Mouse (Mus musculus) thymus, adult 2 months (tissue): ENCODE measurements at regions not wholly inside any gene's neighbourhood (a gene's known extent, or its start where the extent isn't known, plus 50 kb on each side); places are given as distances from the start of the nearest gene placed in this dataset.
"Not testable (repeated sequence)": the region's sequence is repeated elsewhere in the genome, so short reads cannot be mapped to it uniquely, and the experiment has no call there.

ENCODE experiments used
- DNase-seq: peaks from one replicate; pipeline ENCODE4 v3.0.0; 2021
- H3K27ac ChIP-seq: fragments of 200-500 bp; 2 replicates; pipeline ENCODE4 v1.5.1; 2012; ENCODE audit warnings: low read length, control low read depth; ENCODE audit not compliant: control insufficient read depth, insufficient read depth
- H3K27me3 ChIP-seq: fragments of 200-500 bp; 2 replicates; pipeline ENCODE4 v1.6.1; 2012; ENCODE audit warnings: mild to moderate bottlenecking, low read length, moderate library complexity, mixed read lengths; ENCODE audit not compliant: control insufficient read depth, insufficient read depth
- H3K36me3 ChIP-seq: fragments of 200-500 bp; 2 replicates; pipeline ENCODE4 v1.6.1; 2012; ENCODE audit warnings: mild to moderate bottlenecking, low read length, moderate library complexity; ENCODE audit not compliant: control insufficient read depth, insufficient read depth
- H3K4me1 ChIP-seq: fragments of 200-500 bp; replicated peaks from 2 replicates; pipeline ENCODE4 v1.6.1; 2012; ENCODE audit warnings: low read length; ENCODE audit not compliant: control insufficient read depth, insufficient read depth
- H3K4me3 ChIP-seq: fragments of 200-500 bp; 2 replicates; pipeline ENCODE4 v1.5.1; 2012; ENCODE audit warnings: mild to moderate bottlenecking, low read length, control low read depth, moderate library complexity; ENCODE audit not compliant: control insufficient read depth, insufficient read depth
- CTCF ChIP-seq: fragments of 200-500 bp; IDR thresholded peaks from 2 replicates; pipeline ENCODE4 v1.5.1; 2012; ENCODE audit warnings: mild to moderate bottlenecking, control low read depth, low read length, moderate library complexity, borderline replicate concordance; ENCODE audit not compliant: control insufficient read depth, poor library complexity, insufficient read depth; ENCODE audit errors: extremely low read depth
- POLR2A ChIP-seq: fragments of 200-500 bp; IDR thresholded peaks from 2 replicates; pipeline ENCODE4 v1.6.1; 2012; ENCODE audit warnings: mild to moderate bottlenecking, low read length, control low read depth, moderate library complexity; ENCODE audit not compliant: control insufficient read depth, poor library complexity, insufficient read depth; ENCODE audit errors: extremely low read depth
- WGBS: fragments of 180-500 bp; shearing (Covaris S2); methylation state at CpG from one replicate; pipeline ENCODE4 v1.1.7; 2018; 5-methylcytosine and 5-hydroxymethylcytosine counted together

- no peak for DNase-seq
- TF ChIP-seq CTCF, result no peak
- no peak for TF ChIP-seq POLR2A
- 46% methylated on average over 4 of the region's 4 CpGs for WGBS
- no peaks in the 10 kb centered on the region for H3K36me3 ChIP-seq
- no peaks in the 10 kb centered on the region for H3K4me1 ChIP-seq
- no peak overlapping the region for H3K27ac ChIP-seq
- H3K4me3 ChIP-seq, result no peak overlapping the region
- H3K27me3 ChIP-seq, result no peaks in the 10 kb centered on the region
Observed at GRCm38 (mm10) chr6:7374629-7375028, 180.1 kb upstream of the Tac1 start.

GRCm38 (mm10) chr6:7375851-7376250, 178.8 kb upstream of the Tac1 start:
- Histone ChIP-seq H3K4me3 (no peak overlapping the region), H3K27ac (no peak overlapping the region), H3K27me3 (no peaks in the 10 kb centered on the region), H3K4me1 (no peaks in the 10 kb centered on the region), H3K36me3 (no peaks in the 10 kb centered on the region)
- DNase-seq, result no peak
- TF ChIP-seq POLR2A (no peak), CTCF (no peak)
- WGBS, result 95% methylated on average over 2 of the region's 2 CpGs

GRCm38 (mm10) chr6:7378651-7379050, 176.0 kb upstream of the Tac1 start:
- TF ChIP-seq POLR2A, result no peak
- TF ChIP-seq CTCF, result no peak
- Histone ChIP-seq H3K27me3 (no peaks in the 10 kb centered on the region), H3K36me3 (no peaks in the 10 kb centered on the region), H3K4me3 (no peak overlapping the region), H3K4me1 (no peaks in the 10 kb centered on the region), H3K27ac (no peak overlapping the region)
- WGBS, result 72% methylated on average over 5 of the region's 5 CpGs
- no peak for DNase-seq

- no peaks in the 10 kb centered on the region for H3K36me3 ChIP-seq
- no peak overlapping the region for H3K27ac ChIP-seq
- no peak for DNase-seq
- WGBS, result 58% methylated on average over 2 of the region's 2 CpGs
- no peak overlapping the region for H3K4me3 ChIP-seq
- H3K27me3 ChIP-seq, result no peaks in the 10 kb centered on the region
- TF ChIP-seq CTCF (no peak), POLR2A (no peak)
- H3K4me1 ChIP-seq, result no peaks in the 10 kb centered on the region
Observed at GRCm38 (mm10) chr6:7424731-7425130, 129.9 kb upstream of the Tac1 start.

- no peaks in the 10 kb centered on the region for H3K27me3 ChIP-seq
- H3K27ac ChIP-seq, result no peak overlapping the region
- H3K4me1 ChIP-seq, result no peaks in the 10 kb centered on the region
- TF ChIP-seq CTCF (no peak), POLR2A (no peak)
- no peaks in the 10 kb centered on the region for H3K36me3 ChIP-seq
- no peak overlapping the region for H3K4me3 ChIP-seq
- DNase-seq, result no peak
- WGBS, result 65% methylated on average over 3 of the region's 3 CpGs
Observed at GRCm38 (mm10) chr6:7441725-7442124, 113.0 kb upstream of the Tac1 start.

- H3K4me3 ChIP-seq, H3K27ac ChIP-seq, DNase-seq, H3K36me3 ChIP-seq, H3K4me1 ChIP-seq, H3K27me3 ChIP-seq: not testable (repeated sequence)
- WGBS, result 71% methylated on average over 3 of the region's 3 CpGs
Observed at GRCm38 (mm10) chr6:7442286-7442685, 112.4 kb upstream of the Tac1 start.

- no peak for TF ChIP-seq POLR2A
- no peak for TF ChIP-seq CTCF
- no peaks in the 10 kb centered on the region for H3K36me3 ChIP-seq
- no peaks in the 10 kb centered on the region for H3K27me3 ChIP-seq
- WGBS, result 97% methylated on average over 3 of the region's 3 CpGs
- H3K4me3 ChIP-seq, result no peak overlapping the region
- no peaks in the 10 kb centered on the region for H3K4me1 ChIP-seq
- H3K27ac ChIP-seq, result no peak overlapping the region
- DNase-seq, result no peak
Observed at GRCm38 (mm10) chr6:7455881-7456280, 98.8 kb upstream of the Tac1 start.

GRCm38 (mm10) chr6:7463896-7464295, 90.8 kb upstream of the Tac1 start:
- H3K27me3 ChIP-seq, result no peaks in the 10 kb centered on the region
- DNase-seq, result no peak

More at GRCm38 (mm10) chr6:7463896-7464295, 90.8 kb upstream of the Tac1 start:
- no peak overlapping the region for H3K4me3 ChIP-seq
- no peak overlapping the region for H3K27ac ChIP-seq
- no peak for TF ChIP-seq CTCF
- no peak for TF ChIP-seq POLR2A
- H3K4me1 ChIP-seq, result no peaks in the 10 kb centered on the region
- H3K36me3 ChIP-seq, result no peaks in the 10 kb centered on the region
- WGBS, result 91% methylated on average over 2 of the region's 2 CpGs
